Mouse (Mus musculus): ENCODE data around the gene Nmrk2. TPM values are rescaled to one million over a fixed set of nuclear protein-coding genes. Genes with fewer than 3 reads are reported as not detected.
A peak's percentile ranks its signal among the peaks of the same experiment; 100 is the strongest.

Gene Nmrk2
- polyA plus RNA-seq, 2 experiments: 0.43 to 0.87 TPM

GRCm38 (mm10) chr10:81234206-81234605, 32.4 kb upstream of the Nmrk2 start:
- ATAC-seq (ENCODE audit: low FRiP score, low read depth) (no peak), DNase-seq (ENCODE audit: low spot score) (no peak)
- Histone ChIP-seq H3K4me2 (replicated peaks; ENCODE audit: low read depth, low read length, severe bottlenecking) (0 out of 2 replicates have a peak overlapping the region, but pooled peaks have one; percentile 81), H3K27me3 (ENCODE audit: control insufficient read depth, insufficient read depth, low read length) (peaks cover 39% of the 10 kb centered on the region), H3K9ac (ENCODE audit: low read depth, low read length, severe bottlenecking) (no peak overlapping the region), H3K4me1 (ENCODE audit: control insufficient read depth, insufficient read depth, low read length) (peaks cover 12% of the 10 kb centered on the region), H3K27ac (replicated peaks; ENCODE audit: low read depth, low read length) (no peak overlapping the region), H3K9me3 (ENCODE audit: control insufficient read depth, low read length) (no peaks in the 10 kb centered on the region), H3K36me3 (ENCODE audit: control insufficient read depth, insufficient read depth, low read length) (no peaks in the 10 kb centered on the region; the same call in 1 of the 2 replicates), H3K4me3 (replicated peaks; ENCODE audit: low read length) (0 out of 2 replicates have a peak overlapping the region, but pooled peaks have one; percentile 71)
- WGBS: 75% methylated on average over 6 of the region's 6 CpGs
- no peak for TF ChIP-seq POLR2A (IDR thresholded peaks at IDR 0.05; ENCODE audit: borderline replicate concordance, extremely low read depth, insufficient read depth, insufficient read length)

- WGBS: 4% methylated on average over 26 of the region's 28 CpGs
Measured at GRCm38 (mm10) chr10:81233226-81233585, 31.4 kb upstream of the Nmrk2 start.

GRCm38 (mm10) chr10:81232580-81233225, 30.9 kb upstream of the Nmrk2 start, which contains the start of gene Zfr2:
Gene Zfr2 (plus strand): TSS chr10:81233155.
- Histone ChIP-seq H3K4me3 (replicated peaks; ENCODE audit: low read length) (peak within 1 kb of the TSS; percentile 71), H3K9me3 (ENCODE audit: control insufficient read depth, low read length) (no peaks in the 10 kb centered on the region), H3K27me3 (ENCODE audit: control insufficient read depth, insufficient read depth, low read length) (peaks cover 35% of the 10 kb centered on the region), H3K9ac (ENCODE audit: low read depth, low read length, severe bottlenecking) (peak within 1 kb of the TSS; percentile 72), H3K27ac (replicated peaks; ENCODE audit: low read depth, low read length) (no peak within 1 kb of the TSS), H3K4me1 (ENCODE audit: control insufficient read depth, insufficient read depth, low read length) (peaks cover 12% of the 10 kb centered on the region), H3K36me3 (ENCODE audit: control insufficient read depth, insufficient read depth, low read length) (no peaks in the 10 kb centered on the region; the same call in 1 of the 2 replicates), H3K4me2 (replicated peaks; ENCODE audit: low read depth, low read length, severe bottlenecking) (peak within 1 kb of the TSS; percentile 81)
- peak; percentile 59 for DNase-seq (ENCODE audit: low spot score)
- ATAC-seq (ENCODE audit: low FRiP score, low read depth): peak; percentile 88
- 11% methylated on average over 29 of the region's 29 CpGs for WGBS
- TF ChIP-seq POLR2A (IDR thresholded peaks at IDR 0.05; ENCODE audit: borderline replicate concordance, extremely low read depth, insufficient read depth, insufficient read length): no peak

More at GRCm38 (mm10) chr10:81233226-81233585, 31.4 kb upstream of the Nmrk2 start:
- Histone ChIP-seq H3K36me3 (ENCODE audit: control insufficient read depth, insufficient read depth, low read length) (no peaks in the 10 kb centered on the region; the same call in 1 of the 2 replicates), H3K27me3 (ENCODE audit: control insufficient read depth, insufficient read depth, low read length) (peaks cover 35% of the 10 kb centered on the region), H3K9ac (ENCODE audit: low read depth, low read length, severe bottlenecking) (peak overlapping the region; percentile 72), H3K4me3 (replicated peaks; ENCODE audit: low read length) (peak overlapping the region; percentile 71), H3K4me2 (replicated peaks; ENCODE audit: low read depth, low read length, severe bottlenecking) (peak overlapping the region; percentile 81), H3K4me1 (ENCODE audit: control insufficient read depth, insufficient read depth, low read length) (peaks cover 12% of the 10 kb centered on the region), H3K27ac (replicated peaks; ENCODE audit: low read depth, low read length) (no peak overlapping the region), H3K9me3 (ENCODE audit: control insufficient read depth, low read length) (no peaks in the 10 kb centered on the region)
- peak; percentile 53 for ATAC-seq (ENCODE audit: low FRiP score, low read depth)
- no peak for TF ChIP-seq POLR2A (IDR thresholded peaks at IDR 0.05; ENCODE audit: borderline replicate concordance, extremely low read depth, insufficient read depth, insufficient read length)
- no peak for DNase-seq (ENCODE audit: low spot score)

- Histone ChIP-seq H3K9me3 (ENCODE audit: control insufficient read depth, low read length) (no peaks in the 10 kb centered on the region), H3K4me3 (replicated peaks; ENCODE audit: low read length) (no peak overlapping the region), H3K27me3 (ENCODE audit: control insufficient read depth, insufficient read depth, low read length) (peaks cover 35% of the 10 kb centered on the region), H3K4me1 (ENCODE audit: control insufficient read depth, insufficient read depth, low read length) (peaks cover 12% of the 10 kb centered on the region), H3K9ac (ENCODE audit: low read depth, low read length, severe bottlenecking) (no peak overlapping the region), H3K4me2 (replicated peaks; ENCODE audit: low read depth, low read length, severe bottlenecking) (no peak overlapping the region), H3K36me3 (ENCODE audit: control insufficient read depth, insufficient read depth, low read length) (no peaks in the 10 kb centered on the region; the same call in 1 of the 2 replicates), H3K27ac (replicated peaks; ENCODE audit: low read depth, low read length) (no peak overlapping the region)
- WGBS: 54% methylated on average over 7 of the region's 7 CpGs
- no peak for ATAC-seq (ENCODE audit: low FRiP score, low read depth)
- TF ChIP-seq POLR2A (IDR thresholded peaks at IDR 0.05; ENCODE audit: borderline replicate concordance, extremely low read depth, insufficient read depth, insufficient read length): no peak
- no peak for DNase-seq (ENCODE audit: low spot score)
Measured at GRCm38 (mm10) chr10:81231436-81231835, 29.6 kb upstream of the Nmrk2 start.

GRCm38 (mm10) chr10:81230438-81231332, 28.8 kb upstream of the Nmrk2 start, which contains the start of gene Atcay:
Gene Atcay (minus strand): TSS chr10:81230833.
- H3K27me3 ChIP-seq (ENCODE audit: control insufficient read depth, insufficient read depth, low read length): peaks cover 35% of the 10 kb centered on the region
- 9% methylated on average over 27 of the region's 27 CpGs for WGBS

More at GRCm38 (mm10) chr10:81230438-81231332, 28.8 kb upstream of the Nmrk2 start, which contains the start of gene Atcay:
- Histone ChIP-seq H3K27ac (replicated peaks; ENCODE audit: low read depth, low read length) (no peak within 1 kb of the TSS), H3K9me3 (ENCODE audit: control insufficient read depth, low read length) (no peaks in the 10 kb centered on the region), H3K9ac (ENCODE audit: low read depth, low read length, severe bottlenecking) (0 out of 2 replicates have a peak within 1 kb of the TSS, but pooled peaks have one; percentile 12), H3K4me1 (ENCODE audit: control insufficient read depth, insufficient read depth, low read length) (peaks cover 12% of the 10 kb centered on the region), H3K4me2 (replicated peaks; ENCODE audit: low read depth, low read length, severe bottlenecking) (peak within 1 kb of the TSS; percentile 32), H3K4me3 (replicated peaks; ENCODE audit: low read length) (0 out of 2 replicates have a peak within 1 kb of the TSS, but pooled peaks have one; percentile 0), H3K36me3 (ENCODE audit: control insufficient read depth, insufficient read depth, low read length) (no peaks in the 10 kb centered on the region)
- DNase-seq (ENCODE audit: low spot score) (no peak), ATAC-seq (ENCODE audit: low FRiP score, low read depth) (0 out of 2 replicates have a peak, but pooled peaks have one; percentile 23)
- TF ChIP-seq POLR2A (IDR thresholded peaks at IDR 0.05; ENCODE audit: borderline replicate concordance, extremely low read depth, insufficient read depth, insufficient read length): no peak

Data from limb, embryonic 14.5 days (tissue).